ENCODE assay signal across 9 mouse cellular contexts in genomic region chr15:5045560-5046284, GRCm38 (mm10). TPM values are rescaled to one million over a fixed set of nuclear protein-coding genes. Genes with fewer than 3 reads are reported as not detected.
DNase-seq lines count a peak whose midpoint lies in the region; ATAC-seq and TF ChIP-seq lines count a peak whose summit lies in the region.
"Had no signal": no experiment of that assay in that cellular context is flagged by ENCODE, and none has a peak within 500 bp of the region (broad histone marks: within the 10 kb centered on the region; RNA-seq: fewer than 3 reads in every experiment).

No protein-coding gene starts in this region.

- H3K27ac ChIP-seq in embryonic facial prominence, embryonic 14.5 days (replicated peaks; ENCODE audit: low read depth, low read length), result no peak overlapping the region
- peak overlapping the region; percentile 55; the same call in 1 of the 2 replicates for H3K27ac ChIP-seq in layer of hippocampus, adult 2 months
- H3K27ac ChIP-seq: limb, embryonic 15.5 days had no signal

- H3K4me1 ChIP-seq in megakaryocyte, embryonic 14.5 days, result peaks cover 10% of the 10 kb centered on the region
- no peaks in the 10 kb centered on the region for H3K4me1 ChIP-seq in embryonic facial prominence, embryonic 14.5 days (ENCODE audit: control insufficient read depth, insufficient read depth, low read length)
- H3K4me1 ChIP-seq: limb, embryonic 15.5 days had no signal

- WGBS in embryonic facial prominence, embryonic 14.5 days, result 55% methylated on average over 11 of the region's 11 CpGs

- peak; percentile 48 for DNase-seq in embryonic facial prominence, embryonic 14.5 days (ENCODE audit: low spot score)
- DNase-seq in layer of hippocampus, adult 2 months (ENCODE audit: low spot score in 2 of 2), result peak; percentile 21 to 44
- DNase-seq in right cerebral cortex, postnatal 25 days, result peak; percentile 41
- DNase-seq in cerebellum, adult 9-11 months, result no peak
- DNase-seq in yolk sac, embryonic 10.5 days (ENCODE audit: low spot score), result no peak

- TF ChIP-seq CTCF in layer of hippocampus, adult 2 months (conservative IDR thresholded peaks at IDR 0.05), result no peak

- no peak for ATAC-seq in megakaryocyte, adult 5-6 weeks (ENCODE audit: poor library complexity, severe bottlenecking)
- ATAC-seq in embryonic facial prominence, embryonic 14.5 days (ENCODE audit: low read depth), result no peak
- no peak for ATAC-seq in cerebellum, adult (ENCODE audit: insufficient number of reproducible peaks, low FRiP score, low TSS enrichment)

- H3K9me3 ChIP-seq in megakaryocyte, embryonic 14.5 days, result no peaks in the 10 kb centered on the region
- H3K9me3 ChIP-seq in embryonic facial prominence, embryonic 14.5 days (ENCODE audit: control insufficient read depth, low read length), result no peaks in the 10 kb centered on the region
- H3K9me3 ChIP-seq: limb, embryonic 15.5 days had no signal

- no peaks in the 10 kb centered on the region for H3K27me3 ChIP-seq in megakaryocyte, embryonic 14.5 days (replicated peaks)
- H3K27me3 ChIP-seq in embryonic facial prominence, embryonic 14.5 days (replicated peaks; ENCODE audit: control insufficient read depth, insufficient read depth, low read length), result no peaks in the 10 kb centered on the region
- H3K27me3 ChIP-seq: limb, embryonic 15.5 days had no signal

- no peak overlapping the region for H3K4me2 ChIP-seq in embryonic facial prominence, embryonic 14.5 days (ENCODE audit: low read depth, low read length)
- H3K4me2 ChIP-seq: limb, embryonic 15.5 days had no signal

- no peaks in the 10 kb centered on the region for H3K36me3 ChIP-seq in megakaryocyte, embryonic 14.5 days (replicated peaks; ENCODE audit: low read length)
- no peaks in the 10 kb centered on the region for H3K36me3 ChIP-seq in embryonic facial prominence, embryonic 14.5 days (ENCODE audit: control insufficient read depth, insufficient read depth, low read length)
- H3K36me3 ChIP-seq: limb, embryonic 15.5 days had no signal

- H3K9ac ChIP-seq in embryonic facial prominence, embryonic 14.5 days (ENCODE audit: low read depth, low read length), result no peak overlapping the region
- H3K9ac ChIP-seq: limb, embryonic 15.5 days had no signal

- peak overlapping the region; percentile 81 for H3K4me3 ChIP-seq in megakaryocyte, embryonic 14.5 days (replicated peaks)
- no peak overlapping the region for H3K4me3 ChIP-seq in embryonic facial prominence, embryonic 14.5 days (ENCODE audit: low read depth, low read length)
- no peak overlapping the region for H3K4me3 ChIP-seq in layer of hippocampus, adult 2 months
- H3K4me3 ChIP-seq: limb, embryonic 15.5 days had no signal

RNA-seq across cellular contexts. Expression of gene C7, which starts 17.8 kb away (rescaled TPM):
- polyA plus RNA-seq in megakaryocyte, embryonic 14.5 days (2012; ENCODE audit: insufficient read depth, low replicate concordance), result not detected in 2 replicates
- total RNA-seq in megakaryocyte, adult 5-6 weeks (2015), result not detected in 2 replicates
- not detected in 2 replicates for total RNA-seq in megakaryocyte, adult 5-6 weeks (2017)
- 0.17 and 0.22 TPM in 2 replicates for polyA plus RNA-seq in embryonic facial prominence, embryonic 14.5 days (2014; fragmentation: Nextera tagmentation; extraction: Ambion mirVana)
- total RNA-seq in layer of hippocampus, adult 2 months (2021), result under 1 TPM; 0.13 to 0.17 TPM

Comparison
In these comparisons a context has a peak if more than half of its experiments do, and no peak if none do; other contexts are left out.
1. DNase-seq: peak in embryonic facial prominence, embryonic 14.5 days (single experiment), layer of hippocampus, adult 2 months (2 of 2) and right cerebral cortex, postnatal 25 days (single experiment); none in cerebellum, adult 9-11 months (single experiment) and yolk sac, embryonic 10.5 days (single experiment).